9 mouse cellular contexts compared by ENCODE assay signal in genomic region chr3:137513026-137513425, GRCm38 (mm10).
DNase-seq lines count a peak whose midpoint lies in the region; ATAC-seq and TF ChIP-seq lines count a peak whose summit lies in the region.
"Had no signal": no experiment of that assay in that cellular context is flagged by ENCODE, and none has a peak within 500 bp of the region (broad histone marks: within the 10 kb centered on the region; RNA-seq: fewer than 3 reads in every experiment).

No protein-coding gene starts in this region.

- no peaks in the 10 kb centered on the region for H3K36me3 ChIP-seq in heart, adult 2 months (ENCODE audit: control insufficient read depth, insufficient read depth, low read length)
- no peaks in the 10 kb centered on the region for H3K36me3 ChIP-seq in intestine, postnatal 0 days (ENCODE audit: control insufficient read depth, insufficient read depth)
- H3K36me3 ChIP-seq in midbrain, embryonic 15.5 days (replicated peaks): no peaks in the 10 kb centered on the region
- H3K36me3 ChIP-seq: limb, embryonic 12.5 days had no signal

- DNase-seq in heart, adult 2 months: peak; percentile 30 to 36
- DNase-seq in heart, postnatal 25 days (ENCODE audit: low spot score): no peak
- DNase-seq in brain, embryonic 14.5 days (ENCODE audit: low read depth): peak; percentile 69
- DNase-seq in forelimb bud, embryonic 11.5 days (ENCODE audit: low read depth, low spot score): peak; percentile 17
- peak; percentile 46 to 56 for DNase-seq in layer of hippocampus, postnatal 36 days
- DNase-seq in adrenal gland, adult 18-20 months (ENCODE audit: low spot score in 2 of 2): no peak

- no peaks in the 10 kb centered on the region for H3K9me3 ChIP-seq in intestine, postnatal 0 days (ENCODE audit: control insufficient read depth)
- no peaks in the 10 kb centered on the region for H3K9me3 ChIP-seq in midbrain, embryonic 15.5 days
- H3K9me3 ChIP-seq: limb, embryonic 12.5 days had no signal

- no peak overlapping the region for H3K4me2 ChIP-seq in intestine, postnatal 0 days (replicated peaks; ENCODE audit: low read depth)
- no peak overlapping the region for H3K4me2 ChIP-seq in midbrain, embryonic 15.5 days
- H3K4me2 ChIP-seq: limb, embryonic 12.5 days had no signal

- H3K27ac ChIP-seq in heart, adult 2 months: no peak overlapping the region
- no peak overlapping the region for H3K27ac ChIP-seq in intestine, postnatal 0 days (ENCODE audit: low read depth, low read length)
- no peak overlapping the region for H3K27ac ChIP-seq in midbrain, embryonic 15.5 days
- H3K27ac ChIP-seq: limb, embryonic 12.5 days had no signal

- 43% methylated on average over 6 of the region's 6 CpGs for WGBS in heart, adult 2 months
- WGBS in intestine, postnatal 0 days: 61% methylated on average over 6 of the region's 6 CpGs
- WGBS in midbrain, embryonic 15.5 days: 64% methylated on average over 6 of the region's 6 CpGs

- no peaks in the 10 kb centered on the region for H3K79me2 ChIP-seq in heart, adult 2 months (replicated peaks; ENCODE audit: control insufficient read depth, insufficient read depth, low read length)

- no peak overlapping the region for H3K4me3 ChIP-seq in heart, adult 2 months
- no peak overlapping the region for H3K4me3 ChIP-seq in intestine, postnatal 0 days (ENCODE audit: low read depth, low read length)
- H3K4me3 ChIP-seq in midbrain, embryonic 15.5 days: no peak overlapping the region
- H3K4me3 ChIP-seq: limb, embryonic 12.5 days had no signal

- H3K27me3 ChIP-seq in heart, adult 2 months (ENCODE audit: control insufficient read depth, insufficient read depth, low read length): no peaks in the 10 kb centered on the region
- no peaks in the 10 kb centered on the region for H3K27me3 ChIP-seq in intestine, postnatal 0 days (replicated peaks; ENCODE audit: control insufficient read depth, insufficient read depth, low read length)
- H3K27me3 ChIP-seq in midbrain, embryonic 15.5 days (replicated peaks): no peaks in the 10 kb centered on the region
- H3K27me3 ChIP-seq: limb, embryonic 12.5 days had no signal

- no peak for ATAC-seq in intestine, postnatal 0 days
- no peak for ATAC-seq in midbrain, embryonic 15.5 days (replicated peaks)

- no peak for TF ChIP-seq POLR2A in heart, adult 2 months (IDR thresholded peaks at IDR 0.05; ENCODE audit: insufficient read depth, low read depth, low read length)
- TF ChIP-seq POLR2A in brain, embryonic 14.5 days (IDR thresholded peaks at IDR 0.05; ENCODE audit: borderline replicate concordance, extremely low read depth, insufficient read depth, insufficient read length, poor library complexity, severe bottlenecking): no peak

- TF ChIP-seq CTCF in heart, adult 2 months (IDR thresholded peaks at IDR 0.05): no peak
- TF ChIP-seq CTCF in brain, embryonic 14.5 days (IDR thresholded peaks at IDR 0.05; ENCODE audit: borderline replicate concordance, extremely low read depth, insufficient read depth, insufficient read length): no peak
- TF ChIP-seq CTCF in intestine, postnatal 0 days (IDR thresholded peaks at IDR 0.05; ENCODE audit: low read depth): no peak

- no peak overlapping the region for H3K9ac ChIP-seq in heart, adult 2 months (ENCODE audit: low read depth, low read length)
- H3K9ac ChIP-seq in intestine, postnatal 0 days (ENCODE audit: low read depth, low read length): no peak overlapping the region
- H3K9ac ChIP-seq in midbrain, embryonic 15.5 days: no peak overlapping the region
- H3K9ac ChIP-seq: limb, embryonic 12.5 days had no signal

- no peak for TF ChIP-seq EP300 in heart, adult 2 months (IDR thresholded peaks at IDR 0.05; ENCODE audit: insufficient read depth, low read depth, low read length)

- intact Hi-C loops in heart, adult 2 months (cut with DNase I): no loop called here
- intact Hi-C loops in heart, postnatal 25 days (cut with DNase I): no loop called here

- H3K4me1 ChIP-seq in heart, adult 2 months (ENCODE audit: control insufficient read depth, insufficient read depth, low read length): no peaks in the 10 kb centered on the region
- no peaks in the 10 kb centered on the region for H3K4me1 ChIP-seq in intestine, postnatal 0 days (replicated peaks; ENCODE audit: control insufficient read depth, insufficient read depth, low read length)
- H3K4me1 ChIP-seq in midbrain, embryonic 15.5 days: no peaks in the 10 kb centered on the region

Comparison
In these comparisons a context has a peak if more than half of its experiments do, and no peak if none do; other contexts are left out.
1. DNase-seq: peak in heart, adult 2 months (2 of 2), brain, embryonic 14.5 days (single experiment), forelimb bud, embryonic 11.5 days (single experiment) and layer of hippocampus, postnatal 36 days (2 of 2); none in heart, postnatal 25 days (single experiment) and adrenal gland, adult 18-20 months (0 of 2).